Mouse (Mus musculus) forebrain, embryonic 13.5 days (tissue): ENCODE data around the gene Foxm1. TPM values are rescaled to one million over a fixed set of nuclear protein-coding genes. Genes with fewer than 3 reads are reported as not detected.

Experiments
- ATAC-seq: fragments of 200-750 bp; cut with Nextera tagmentation; 2 replicates; pipeline ENCODE4 v1.8.0; 2017
- H3K27ac ChIP-seq: fragments of 300-500 bp; sonication (generic); 2 replicates; pipeline ENCODE4 v1.5.1; 2015; ENCODE audit warnings: inconsistent platforms, mild to moderate bottlenecking, moderate library complexity
- H3K27me3 ChIP-seq: fragments of 300-500 bp; sonication (generic); 2 replicates; pipeline ENCODE4 v1.6.1; 2015; ENCODE audit warnings: mild to moderate bottlenecking, inconsistent platforms
- H3K36me3 ChIP-seq: fragments of 300-500 bp; sonication (generic); 2 replicates; pipeline ENCODE4 v1.6.1; 2015; ENCODE audit warnings: mild to moderate bottlenecking, inconsistent platforms; ENCODE audit not compliant: poor library complexity, severe bottlenecking
- H3K4me1 ChIP-seq: fragments of 300-500 bp; sonication (generic); 2 replicates; pipeline ENCODE4 v1.6.1; 2015; ENCODE audit warnings: inconsistent platforms
- H3K4me2 ChIP-seq: fragments of 300-500 bp; sonication (generic); 2 replicates; pipeline ENCODE4 v1.6.1; 2015; ENCODE audit warnings: inconsistent platforms, mild to moderate bottlenecking, moderate library complexity
- H3K4me3 ChIP-seq: fragments of 300-500 bp; sonication (generic); 2 replicates; pipeline ENCODE4 v1.5.1; 2015; ENCODE audit warnings: mild to moderate bottlenecking, inconsistent platforms
- H3K9ac ChIP-seq: fragments of 300-500 bp; sonication (generic); 2 replicates; pipeline ENCODE4 v1.6.1; 2015; ENCODE audit warnings: mild to moderate bottlenecking, inconsistent platforms
- H3K9me3 ChIP-seq: fragments of 300-500 bp; sonication (generic); replicated peaks from 2 replicates; pipeline ENCODE4 v1.6.1; 2016; ENCODE audit warnings: inconsistent platforms
- WGBS: fragments of 180-500 bp; shearing (Covaris S2); methylation state at CpG from one replicate; pipeline ENCODE4 v1.1.7; 2015; 5-methylcytosine and 5-hydroxymethylcytosine counted together
- polyA plus RNA-seq: library from polyadenylated mRNA; unstranded; fragments of >200 nt; fragmentation: Nextera tagmentation; extraction: Ambion mirVana; gene quantifications from 2 replicates; pipeline ENCODE4 v1.2.1, GENCODE M21; 2015

Gene Foxm1
- polyA plus RNA-seq, 1 experiment from 2014 or later, result 44.0 TPM

- Histone ChIP-seq H3K4me1 (no peaks in the 10 kb centered on the region), H3K27ac (no peak overlapping the region), H3K9me3 (no peaks in the 10 kb centered on the region), H3K9ac (no peak overlapping the region), H3K4me3 (no peak overlapping the region), H3K36me3 (peaks cover 85% of the 10 kb centered on the region), H3K27me3 (no peaks in the 10 kb centered on the region), H3K4me2 (no peak overlapping the region)
- ATAC-seq, result no peak
- 95% methylated on average over 13 of the region's 13 CpGs for WGBS
These were observed 47.5 kb downstream of the Foxm1 start for GRCm38 (mm10) chr6:128410305-128410704.

GRCm38 (mm10) chr6:128411115-128411514, 48.3 kb downstream of the Foxm1 start:
- no peak overlapping the region for H3K4me3 ChIP-seq
- H3K27me3 ChIP-seq, result no peaks in the 10 kb centered on the region
- H3K27ac ChIP-seq, result no peak overlapping the region
- peaks cover 87% of the 10 kb centered on the region for H3K36me3 ChIP-seq
- 23% methylated on average over 3 of the region's 3 CpGs for WGBS
- no peaks in the 10 kb centered on the region for H3K4me1 ChIP-seq
- no peaks in the 10 kb centered on the region for H3K9me3 ChIP-seq
- peak; percentile 75 for ATAC-seq
- no peak overlapping the region for H3K9ac ChIP-seq
- H3K4me2 ChIP-seq, result no peak overlapping the region

GRCm38 (mm10) chr6:128416169-128416568, 53.4 kb downstream of the Foxm1 start:
- Histone ChIP-seq H3K36me3 (peaks cover 40% of the 10 kb centered on the region), H3K27ac (no peak overlapping the region), H3K4me2 (no peak overlapping the region), H3K4me1 (no peaks in the 10 kb centered on the region), H3K4me3 (no peak overlapping the region), H3K9me3 (no peaks in the 10 kb centered on the region), H3K9ac (no peak overlapping the region), H3K27me3 (no peaks in the 10 kb centered on the region)
- no peak for ATAC-seq
- 92% methylated on average over 5 of the region's 5 CpGs for WGBS

GRCm38 (mm10) chr6:128418076-128418475, 55.3 kb downstream of the Foxm1 start:
- Histone ChIP-seq H3K27ac (no peak overlapping the region), H3K4me2 (no peak overlapping the region), H3K9ac (no peak overlapping the region), H3K4me1 (no peaks in the 10 kb centered on the region), H3K27me3 (no peaks in the 10 kb centered on the region), H3K36me3 (peaks cover 21% of the 10 kb centered on the region), H3K4me3 (no peak overlapping the region), H3K9me3 (no peaks in the 10 kb centered on the region)
- WGBS, result 93% methylated on average over 1 of the region's 1 CpGs
- ATAC-seq, result no peak

- Histone ChIP-seq H3K27ac (no peak overlapping the region), H3K27me3 (no peaks in the 10 kb centered on the region), H3K4me1 (peaks cover 7% of the 10 kb centered on the region), H3K36me3 (peaks cover 5% of the 10 kb centered on the region; the same call in 1 of the 2 replicates), H3K4me2 (no peak overlapping the region), H3K9me3 (no peaks in the 10 kb centered on the region), H3K9ac (no peak overlapping the region), H3K4me3 (no peak overlapping the region)
- no peak for ATAC-seq
- 98% methylated on average over 2 of the region's 2 CpGs for WGBS
These were observed 58.3 kb downstream of the Foxm1 start for GRCm38 (mm10) chr6:128421036-128421435.

GRCm38 (mm10) chr6:128421480-128421879, 58.7 kb downstream of the Foxm1 start:
- H3K9ac ChIP-seq, result no peak overlapping the region
- H3K27me3 ChIP-seq, result no peaks in the 10 kb centered on the region
- H3K4me1 ChIP-seq, result peaks cover 7% of the 10 kb centered on the region
- 95% methylated on average over 3 of the region's 3 CpGs for WGBS
- H3K4me3 ChIP-seq, result no peak overlapping the region
- H3K36me3 ChIP-seq, result peaks cover 3% of the 10 kb centered on the region; the same call in 1 of the 2 replicates
- no peaks in the 10 kb centered on the region for H3K9me3 ChIP-seq
- H3K27ac ChIP-seq, result no peak overlapping the region
- ATAC-seq, result no peak
- no peak overlapping the region for H3K4me2 ChIP-seq

- 49% methylated on average over 16 of the region's 16 CpGs for WGBS
- peak; percentile 47 for ATAC-seq
- peaks cover 7% of the 10 kb centered on the region for H3K4me1 ChIP-seq
These were observed 60.9 kb downstream of the Foxm1 start for GRCm38 (mm10) chr6:128423496-128424268.

GRCm38 (mm10) chr6:128424269-128425019, 61.7 kb downstream of the Foxm1 start, which contains the start of gene Itfg2:
Gene Itfg2 (minus strand): TSS chr6:128424931.
- Histone ChIP-seq H3K27me3 (no peaks in the 10 kb centered on the region), H3K4me2 (peak within 1 kb of the TSS; percentile 68), H3K4me1 (peaks cover 7% of the 10 kb centered on the region), H3K9ac (peak within 1 kb of the TSS; percentile 74), H3K4me3 (peak within 1 kb of the TSS; percentile 61), H3K36me3 (peaks cover 23% of the 10 kb centered on the region), H3K9me3 (no peaks in the 10 kb centered on the region), H3K27ac (peak within 1 kb of the TSS; percentile 91)
- 0% methylated on average over 42 of the region's 42 CpGs for WGBS
- ATAC-seq, result peak; percentile 96

More at GRCm38 (mm10) chr6:128423496-128424268, 60.9 kb downstream of the Foxm1 start:
- peak overlapping the region; percentile 68 for H3K4me2 ChIP-seq
- peaks cover 15% of the 10 kb centered on the region for H3K36me3 ChIP-seq
- peak overlapping the region; percentile 91 for H3K27ac ChIP-seq
- no peaks in the 10 kb centered on the region for H3K9me3 ChIP-seq
- no peaks in the 10 kb centered on the region for H3K27me3 ChIP-seq
- H3K9ac ChIP-seq, result peak overlapping the region; percentile 74
- peak overlapping the region; percentile 61 for H3K4me3 ChIP-seq

- H3K9ac ChIP-seq, result peak overlapping the region; percentile 74
- peak overlapping the region; percentile 68 for H3K4me2 ChIP-seq
- WGBS, result 18% methylated on average over 9 of the region's 9 CpGs
- no peaks in the 10 kb centered on the region for H3K9me3 ChIP-seq
- peaks cover 26% of the 10 kb centered on the region for H3K36me3 ChIP-seq
- H3K4me1 ChIP-seq, result peaks cover 7% of the 10 kb centered on the region
- peak overlapping the region; percentile 91 for H3K27ac ChIP-seq
- ATAC-seq, result no peak; the same call in 1 of the 2 replicates
- no peaks in the 10 kb centered on the region for H3K27me3 ChIP-seq
- peak overlapping the region; percentile 61 for H3K4me3 ChIP-seq
These were observed 62.3 kb downstream of the Foxm1 start for GRCm38 (mm10) chr6:128425046-128425445.

Other genes starting within 250 kb of the Foxm1 start
- 20.6 and 30.4 TPM in 2 replicates for gene Tspan9, start 219.4 kb upstream of the Foxm1 start, polyA plus RNA-seq
- gene Tead4, start 62.1 kb upstream of the Foxm1 start, polyA plus RNA-seq, result 0.36 and 0.81 TPM in 2 replicates
- gene Tulp3, start 7.1 kb upstream of the Foxm1 start, polyA plus RNA-seq, result 15.9 and 17.5 TPM in 2 replicates
- gene Rhno1, start 56 bp upstream of the Foxm1 start, polyA plus RNA-seq, result 180 TPM in 2 replicates
- gene Tex52, start 12.5 kb downstream of the Foxm1 start, polyA plus RNA-seq, result 1.0 and 1.2 TPM in 2 replicates
- gene Gm44596, start 12.5 kb downstream of the Foxm1 start, polyA plus RNA-seq, result not detected in 2 replicates
- 3.8 and 5.2 TPM in 2 replicates for gene Nrip2, start 36.3 kb downstream of the Foxm1 start, polyA plus RNA-seq
- 35.2 and 38.1 TPM in 2 replicates for gene Itfg2, start 62.0 kb downstream of the Foxm1 start, polyA plus RNA-seq
- 454 and 497 TPM in 2 replicates for gene Fkbp4, start 75.7 kb downstream of the Foxm1 start, polyA plus RNA-seq
- gene Pzp, start 163.8 kb downstream of the Foxm1 start, polyA plus RNA-seq, result 0.43 TPM in 1 of 2 replicates, not detected in the other
- 2.2 and 2.6 TPM in 2 replicates for gene A2ml1, start 218.6 kb downstream of the Foxm1 start, polyA plus RNA-seq